Mouse (Mus musculus): ENCODE data around the gene Jph4. TPM values are rescaled to one million over a fixed set of nuclear protein-coding genes. Genes with fewer than 3 reads are reported as not detected.

The Jph4 gene
- polyA plus RNA-seq, 1 experiment from 2014 or later = 0.18 TPM

DNA sequence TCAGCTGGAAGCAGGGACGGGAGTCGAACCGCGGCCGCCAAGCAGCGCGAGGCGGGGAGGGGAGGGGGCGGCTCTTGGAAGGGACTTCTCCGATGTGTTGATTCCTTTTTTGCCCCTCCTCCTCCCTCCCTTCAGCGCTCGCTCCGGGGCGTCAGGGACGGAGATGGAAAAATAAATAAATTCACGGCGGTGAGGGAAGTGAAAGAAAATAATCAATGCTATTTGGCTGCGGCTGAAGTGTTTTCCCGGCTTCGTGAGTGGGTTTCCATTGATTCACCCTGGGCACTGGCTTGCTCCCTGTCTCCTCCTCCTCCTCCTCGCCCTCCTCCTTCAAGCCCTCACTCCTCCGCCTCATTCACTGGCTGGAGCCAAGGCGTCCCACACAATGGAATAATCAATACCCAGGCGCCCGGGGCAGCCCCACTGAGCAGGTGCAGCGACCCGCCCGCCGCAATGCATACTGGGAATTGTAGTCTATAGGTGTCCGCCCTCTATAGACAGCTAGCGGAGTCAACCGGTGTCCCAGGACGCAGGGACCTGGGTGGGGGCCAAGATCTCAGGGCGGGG is 24.6 kb downstream of the Jph4 start, which contains the start of gene Zfhx2:
Zfhx2 (minus strand) TSS at position 314 of the 567 bp plus-strand sequence.
- peaks cover 28% of the 10 kb centered on the region for H3K4me1 ChIP-seq (replicated peaks; ENCODE audit: control insufficient read depth, insufficient read depth, low read length)
- ATAC-seq (ENCODE audit: low read depth) = peak; percentile 87
- H3K27me3 ChIP-seq (ENCODE audit: control insufficient read depth, insufficient read depth, low read depth, low read length) = no peaks in the 10 kb centered on the region; the same call in 1 of the 2 replicates
- peak within 1 kb of the TSS; percentile 65 for H3K4me3 ChIP-seq (ENCODE audit: low read length)
- WGBS = under 1% methylated on average over 34 of the region's 34 CpGs
- H3K9me3 ChIP-seq (ENCODE audit: control insufficient read depth, low read length) = no peaks in the 10 kb centered on the region
- peak within 1 kb of the TSS; percentile 65 for H3K27ac ChIP-seq (ENCODE audit: low read length)
- H3K4me2 ChIP-seq (ENCODE audit: low read depth, low read length) = peak within 1 kb of the TSS; percentile 84
- H3K36me3 ChIP-seq (ENCODE audit: control insufficient read depth, insufficient read depth, low read length) = no peaks in the 10 kb centered on the region
- H3K9ac ChIP-seq (ENCODE audit: low read length) = peak within 1 kb of the TSS; percentile 74

DNA sequence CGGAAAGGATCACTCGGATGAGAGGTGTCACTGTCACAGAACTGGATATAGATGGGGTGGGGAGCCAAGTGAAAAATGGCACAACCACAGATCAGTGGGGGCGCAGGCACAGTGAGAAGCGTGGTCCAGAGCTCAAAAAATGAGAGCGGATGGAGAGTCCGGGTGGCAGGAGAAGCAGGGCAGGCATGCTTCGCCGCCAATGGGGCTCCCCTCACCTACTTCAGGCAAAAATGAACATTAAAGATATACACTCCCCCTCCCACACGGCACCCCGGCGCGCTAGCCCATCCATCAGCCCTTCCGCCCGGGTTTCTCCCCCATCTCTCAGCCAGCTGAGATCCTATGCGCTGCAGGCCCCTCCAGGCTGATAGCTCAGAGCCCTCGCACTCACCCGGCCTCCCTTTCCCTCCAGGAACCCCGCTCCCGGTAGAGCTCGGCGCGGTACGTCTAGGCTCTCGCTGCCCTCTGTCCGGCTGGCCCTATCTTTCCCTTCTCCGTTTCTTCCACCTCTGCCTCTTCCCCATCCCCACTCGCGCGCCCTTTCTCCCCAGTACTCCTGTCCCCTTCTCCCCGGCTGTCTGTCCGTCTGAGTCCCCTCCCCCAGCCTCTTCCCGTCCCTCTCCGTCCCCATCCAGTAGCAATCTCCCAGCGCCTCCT is 25.4 kb downstream of the Jph4 start:
- WGBS = 3% methylated on average over 34 of the region's 34 CpGs
- Histone ChIP-seq H3K27ac (ENCODE audit: low read length) (no peak overlapping the region), H3K4me1 (replicated peaks; ENCODE audit: control insufficient read depth, insufficient read depth, low read length) (peaks cover 26% of the 10 kb centered on the region)

DNA sequence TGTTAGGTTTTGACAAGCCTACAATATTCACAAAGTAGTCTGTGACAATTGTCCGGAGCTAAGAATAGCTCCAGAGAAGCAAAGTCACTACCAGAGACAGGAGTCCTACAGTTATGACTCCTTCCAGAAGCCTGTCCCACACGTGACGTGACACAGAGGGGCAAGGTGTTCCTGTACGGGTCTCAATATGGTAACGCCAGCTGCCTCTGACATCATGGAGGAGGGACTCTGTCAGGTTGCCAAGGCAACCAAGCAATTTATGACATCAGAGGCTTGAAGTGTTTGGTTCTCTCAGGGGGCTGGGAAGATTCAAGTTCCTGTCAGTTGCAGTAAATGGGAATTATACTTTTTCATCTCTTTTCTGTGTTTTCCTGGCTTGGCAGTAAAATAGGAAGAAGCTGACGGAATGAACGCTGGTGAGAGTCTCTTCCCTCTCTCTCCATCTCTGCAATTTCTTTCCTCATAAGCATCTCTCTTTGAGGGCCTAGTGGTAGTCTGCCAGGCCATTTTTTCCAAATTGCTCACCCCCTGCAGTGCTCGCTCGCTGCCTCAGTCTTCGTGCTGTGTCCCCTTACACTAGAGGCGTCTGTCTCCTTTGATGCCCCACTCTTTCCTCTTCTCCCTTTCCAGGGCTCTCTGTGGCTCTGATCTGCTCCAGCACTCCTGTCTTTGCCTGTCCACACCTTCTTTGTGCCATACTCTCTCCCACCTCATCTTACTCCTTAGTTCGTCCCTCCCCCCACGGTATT is 27.4 kb downstream of the Jph4 start:
- Histone ChIP-seq H3K27ac (ENCODE audit: low read length) (no peak overlapping the region; the same call in 1 of the 2 replicates), H3K4me3 (ENCODE audit: low read length) (no peak overlapping the region), H3K4me1 (replicated peaks; ENCODE audit: control insufficient read depth, insufficient read depth, low read length) (peaks cover 17% of the 10 kb centered on the region), H3K9me3 (ENCODE audit: control insufficient read depth, low read length) (no peaks in the 10 kb centered on the region), H3K4me2 (ENCODE audit: low read depth, low read length) (no peak overlapping the region), H3K9ac (ENCODE audit: low read length) (no peak overlapping the region), H3K36me3 (ENCODE audit: control insufficient read depth, insufficient read depth, low read length) (no peaks in the 10 kb centered on the region), H3K27me3 (ENCODE audit: control insufficient read depth, insufficient read depth, low read depth, low read length) (no peaks in the 10 kb centered on the region; the same call in 1 of the 2 replicates)
- 51% methylated on average over 13 of the region's 13 CpGs for WGBS
- ATAC-seq (ENCODE audit: low read depth) = no peak

More for the DNA sequence above, 25.4 kb downstream of the Jph4 start:
- peak overlapping the region; percentile 74 for H3K9ac ChIP-seq (ENCODE audit: low read length)
- ATAC-seq (ENCODE audit: low read depth) = no peak
- peak overlapping the region; percentile 84 for H3K4me2 ChIP-seq (ENCODE audit: low read depth, low read length)
- H3K27me3 ChIP-seq (ENCODE audit: control insufficient read depth, insufficient read depth, low read depth, low read length) = no peaks in the 10 kb centered on the region; the same call in 1 of the 2 replicates
- peak overlapping the region; percentile 65 for H3K4me3 ChIP-seq (ENCODE audit: low read length)
- H3K36me3 ChIP-seq (ENCODE audit: control insufficient read depth, insufficient read depth, low read length) = no peaks in the 10 kb centered on the region
- no peaks in the 10 kb centered on the region for H3K9me3 ChIP-seq (ENCODE audit: control insufficient read depth, low read length)

DNA sequence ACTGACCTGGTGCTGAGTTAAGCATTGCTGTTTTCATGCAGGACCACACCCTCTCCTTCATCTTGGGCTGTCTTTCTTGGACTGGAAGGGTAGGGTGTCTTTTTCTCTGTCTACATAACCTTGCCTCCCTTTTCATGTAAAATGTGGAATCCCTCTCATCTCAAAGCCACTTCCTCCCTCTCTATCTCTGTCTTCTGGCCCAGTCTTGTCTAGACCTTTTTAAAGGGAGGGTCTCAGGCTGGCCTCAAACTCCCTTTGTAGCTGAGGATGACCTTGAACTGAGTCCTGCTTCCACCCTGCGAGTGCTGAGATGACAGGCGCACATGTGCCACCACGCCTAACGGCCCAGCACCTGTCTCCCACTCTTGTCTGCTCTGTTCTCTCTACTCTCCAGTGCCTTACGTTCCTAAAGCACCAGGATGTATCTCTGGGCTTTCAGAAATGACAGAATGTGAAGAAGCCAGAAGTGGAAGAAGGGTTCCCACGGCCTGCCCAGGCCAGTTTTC is 30.7 kb downstream of the Jph4 start:
- Histone ChIP-seq H3K4me1 (replicated peaks; ENCODE audit: control insufficient read depth, insufficient read depth, low read length) (peaks cover 8% of the 10 kb centered on the region), H3K9me3 (ENCODE audit: control insufficient read depth, low read length) (no peaks in the 10 kb centered on the region), H3K4me3 (ENCODE audit: low read length) (no peak overlapping the region), H3K9ac (ENCODE audit: low read length) (no peak overlapping the region), H3K27me3 (ENCODE audit: control insufficient read depth, insufficient read depth, low read depth, low read length) (no peaks in the 10 kb centered on the region; the same call in 1 of the 2 replicates), H3K27ac (ENCODE audit: low read length) (no peak overlapping the region), H3K36me3 (ENCODE audit: control insufficient read depth, insufficient read depth, low read length) (no peaks in the 10 kb centered on the region), H3K4me2 (ENCODE audit: low read depth, low read length) (no peak overlapping the region)
- 84% methylated on average over 6 of the region's 6 CpGs for WGBS
- no peak for ATAC-seq (ENCODE audit: low read depth)

DNA sequence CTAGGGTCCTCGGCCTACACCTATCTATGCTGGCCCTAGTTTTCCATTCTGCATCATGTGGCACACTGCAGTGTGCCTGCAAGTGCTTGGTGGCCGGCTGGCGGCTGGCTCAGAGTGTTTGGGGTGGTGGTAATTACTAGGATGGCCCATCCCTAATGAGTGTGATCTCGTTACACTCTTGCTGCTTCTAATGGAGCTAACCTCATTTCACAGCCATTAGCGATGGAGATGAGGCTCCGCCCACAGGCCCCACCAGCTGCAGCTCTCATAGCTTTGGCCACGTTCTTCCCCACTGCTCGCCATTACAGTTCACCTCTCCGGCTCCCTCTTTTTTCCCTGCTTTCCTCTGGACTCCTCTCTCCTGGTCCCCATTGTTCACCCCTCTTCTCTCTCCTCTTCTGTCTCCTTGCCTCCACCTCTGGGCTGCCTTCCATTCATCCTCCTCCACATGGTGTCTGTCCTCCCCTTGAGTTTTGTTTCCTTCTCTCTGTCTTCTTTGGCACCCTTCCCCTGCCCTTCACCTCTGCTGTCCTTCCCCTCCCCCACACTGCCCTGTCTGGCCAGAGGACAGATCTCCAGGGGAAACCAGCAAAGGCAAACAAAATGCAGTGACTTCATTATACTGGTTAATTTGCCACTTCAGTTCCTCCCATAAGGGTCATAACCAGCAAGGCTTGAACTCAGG is 31.3 kb downstream of the Jph4 start:
- no peak overlapping the region for H3K27ac ChIP-seq (ENCODE audit: low read length)
- ATAC-seq (ENCODE audit: low read depth) = no peak
- H3K4me3 ChIP-seq (ENCODE audit: low read length) = no peak overlapping the region
- H3K9me3 ChIP-seq (ENCODE audit: control insufficient read depth, low read length) = no peaks in the 10 kb centered on the region
- WGBS = 55% methylated on average over 9 of the region's 9 CpGs
- no peaks in the 10 kb centered on the region for H3K36me3 ChIP-seq (ENCODE audit: control insufficient read depth, insufficient read depth, low read length)
- no peaks in the 10 kb centered on the region for H3K27me3 ChIP-seq (ENCODE audit: control insufficient read depth, insufficient read depth, low read depth, low read length)
- no peak overlapping the region for H3K4me2 ChIP-seq (ENCODE audit: low read depth, low read length)
- H3K9ac ChIP-seq (ENCODE audit: low read length) = no peak overlapping the region
- H3K4me1 ChIP-seq (replicated peaks; ENCODE audit: control insufficient read depth, insufficient read depth, low read length) = peaks cover 5% of the 10 kb centered on the region; the same call in 1 of the 2 replicates

DNA sequence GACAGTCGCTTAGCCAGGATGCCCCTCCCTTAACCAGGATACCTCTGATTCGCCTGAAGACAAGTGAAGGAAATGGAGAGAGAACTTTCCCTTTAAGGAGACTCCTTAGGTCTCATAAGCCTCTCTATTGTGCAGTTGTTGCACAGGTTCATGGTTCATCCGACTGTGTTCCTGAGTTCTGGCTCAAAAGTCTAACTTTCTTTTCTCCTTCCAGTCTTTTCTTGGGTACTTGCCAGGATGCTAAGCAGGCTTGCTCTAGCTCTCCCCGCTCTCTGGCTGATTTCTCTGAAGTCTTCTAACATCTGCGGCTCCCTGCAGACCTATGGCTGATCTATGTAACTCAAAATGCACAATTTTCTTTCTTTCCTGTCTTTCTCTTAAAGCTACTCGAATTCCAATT is 33.3 kb downstream of the Jph4 start:
- WGBS = 62% methylated on average over 6 of the region's 6 CpGs
- Histone ChIP-seq H3K36me3 (ENCODE audit: control insufficient read depth, insufficient read depth, low read length) (no peaks in the 10 kb centered on the region), H3K9ac (ENCODE audit: low read length) (no peak overlapping the region), H3K4me1 (replicated peaks; ENCODE audit: control insufficient read depth, insufficient read depth, low read length) (peaks cover 4% of the 10 kb centered on the region; the same call in 1 of the 2 replicates), H3K9me3 (ENCODE audit: control insufficient read depth, low read length) (no peaks in the 10 kb centered on the region), H3K27ac (ENCODE audit: low read length) (no peak overlapping the region), H3K4me3 (ENCODE audit: low read length) (no peak overlapping the region), H3K4me2 (ENCODE audit: low read depth, low read length) (no peak overlapping the region), H3K27me3 (ENCODE audit: control insufficient read depth, insufficient read depth, low read depth, low read length) (peaks cover 2% of the 10 kb centered on the region; the same call in 1 of the 2 replicates)
- ATAC-seq (ENCODE audit: low read depth) = no peak

DNA sequence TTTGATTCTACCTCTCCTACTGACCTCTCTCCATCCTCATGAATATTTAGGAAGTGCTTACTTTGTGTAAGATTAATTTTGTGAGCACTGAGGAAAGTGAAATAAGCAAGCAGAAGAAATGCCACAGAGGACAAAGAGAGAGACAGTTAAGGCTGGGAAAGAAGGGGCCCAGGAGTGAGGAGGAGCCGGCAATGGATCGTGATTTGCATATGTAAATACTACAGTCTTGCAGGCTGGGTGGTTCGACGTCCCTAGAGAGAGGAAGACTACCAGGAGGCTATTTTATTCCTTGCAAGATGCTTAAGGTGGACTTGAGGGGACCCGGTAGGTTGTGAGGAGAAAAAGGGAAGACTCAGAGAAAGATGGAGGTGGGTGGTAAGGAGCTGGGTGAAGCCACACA is 35.6 kb downstream of the Jph4 start:
- no peaks in the 10 kb centered on the region for H3K9me3 ChIP-seq (ENCODE audit: control insufficient read depth, low read length)
- no peak overlapping the region for H3K4me3 ChIP-seq (ENCODE audit: low read length)
- H3K36me3 ChIP-seq (ENCODE audit: control insufficient read depth, insufficient read depth, low read length) = no peaks in the 10 kb centered on the region
- no peak overlapping the region for H3K9ac ChIP-seq (ENCODE audit: low read length)
- peaks cover 4% of the 10 kb centered on the region; the same call in 1 of the 2 replicates for H3K4me1 ChIP-seq (replicated peaks; ENCODE audit: control insufficient read depth, insufficient read depth, low read length)
- WGBS = 28% methylated on average over 5 of the region's 5 CpGs
- no peak overlapping the region for H3K27ac ChIP-seq (ENCODE audit: low read length)
- ATAC-seq (ENCODE audit: low read depth) = no peak
- H3K27me3 ChIP-seq (ENCODE audit: control insufficient read depth, insufficient read depth, low read depth, low read length) = peaks cover 6% of the 10 kb centered on the region
- H3K4me2 ChIP-seq (ENCODE audit: low read depth, low read length) = no peak overlapping the region

DNA sequence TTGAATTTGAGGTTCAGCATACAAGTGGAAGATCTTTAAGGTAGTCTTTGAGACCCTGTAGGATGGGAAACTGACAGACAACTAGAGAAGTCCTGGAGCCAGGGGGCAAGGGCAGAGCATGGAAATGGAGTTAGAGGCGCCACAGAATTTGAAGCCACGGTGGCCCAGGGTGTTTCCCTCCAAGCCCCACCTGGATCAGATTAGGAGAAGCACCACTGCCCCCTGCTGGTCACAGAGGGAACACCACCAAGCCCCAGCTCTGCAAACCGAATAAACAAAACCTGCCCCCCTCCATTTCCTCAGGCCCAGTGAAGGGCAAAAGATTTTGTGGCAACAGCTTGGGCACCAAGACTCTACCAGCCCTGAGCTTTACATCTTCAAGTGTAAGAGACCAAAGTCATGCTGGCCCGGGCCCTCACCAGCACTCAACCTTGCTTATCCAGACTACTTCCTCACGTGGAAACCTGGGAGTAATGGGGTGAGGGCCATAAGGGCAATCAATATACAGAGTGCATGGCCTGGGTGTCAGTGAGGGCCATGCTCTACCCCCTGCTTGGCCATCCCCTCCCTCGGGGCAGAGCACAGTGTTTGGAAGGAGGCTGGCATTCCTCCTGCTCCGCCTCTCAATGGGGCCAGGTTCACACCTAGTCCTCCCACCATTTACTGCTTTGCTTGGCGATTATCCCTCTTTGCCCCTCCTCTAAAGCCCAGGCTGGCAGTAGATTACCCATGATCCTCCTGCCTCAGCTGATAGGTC is 37.3 kb downstream of the Jph4 start:
- WGBS = 25% methylated on average over 8 of the region's 8 CpGs
- ATAC-seq (ENCODE audit: low read depth) = peak; percentile 38; the same call in 1 of the 2 replicates
- Histone ChIP-seq H3K9me3 (ENCODE audit: control insufficient read depth, low read length) (no peaks in the 10 kb centered on the region), H3K9ac (ENCODE audit: low read length) (no peak overlapping the region), H3K27ac (ENCODE audit: low read length) (no peak overlapping the region), H3K36me3 (ENCODE audit: control insufficient read depth, insufficient read depth, low read length) (no peaks in the 10 kb centered on the region), H3K4me3 (ENCODE audit: low read length) (no peak overlapping the region), H3K4me2 (ENCODE audit: low read depth, low read length) (peak overlapping the region; percentile 45; the same call in 1 of the 2 replicates), H3K4me1 (replicated peaks; ENCODE audit: control insufficient read depth, insufficient read depth, low read length) (peaks cover 4% of the 10 kb centered on the region; the same call in 1 of the 2 replicates), H3K27me3 (ENCODE audit: control insufficient read depth, insufficient read depth, low read depth, low read length) (peaks cover 6% of the 10 kb centered on the region)
